Mouse (Mus musculus) mouse embryonic stem cell (cell line): ENCODE results near the gene Syn3.

Source experiments
- in situ Hi-C, 2 experiments: fragments of 300-500 bp; cut with MboI; formaldehyde crosslinking; loops; 1 replicate in 1 of 2; 3 replicates in 1 of 2; pipeline ENCODE4 v1.14.3; 2019 to 2020; ENCODE audit warnings: low sequenced_read_pairs in 2 of 2, low pct_unique_long_range_greater_than_20kb in 1 of 2, mixed read lengths in 1 of 2; ENCODE audit not compliant: unreplicated experiment in 1 of 2

Syn3 gene

DNA sequence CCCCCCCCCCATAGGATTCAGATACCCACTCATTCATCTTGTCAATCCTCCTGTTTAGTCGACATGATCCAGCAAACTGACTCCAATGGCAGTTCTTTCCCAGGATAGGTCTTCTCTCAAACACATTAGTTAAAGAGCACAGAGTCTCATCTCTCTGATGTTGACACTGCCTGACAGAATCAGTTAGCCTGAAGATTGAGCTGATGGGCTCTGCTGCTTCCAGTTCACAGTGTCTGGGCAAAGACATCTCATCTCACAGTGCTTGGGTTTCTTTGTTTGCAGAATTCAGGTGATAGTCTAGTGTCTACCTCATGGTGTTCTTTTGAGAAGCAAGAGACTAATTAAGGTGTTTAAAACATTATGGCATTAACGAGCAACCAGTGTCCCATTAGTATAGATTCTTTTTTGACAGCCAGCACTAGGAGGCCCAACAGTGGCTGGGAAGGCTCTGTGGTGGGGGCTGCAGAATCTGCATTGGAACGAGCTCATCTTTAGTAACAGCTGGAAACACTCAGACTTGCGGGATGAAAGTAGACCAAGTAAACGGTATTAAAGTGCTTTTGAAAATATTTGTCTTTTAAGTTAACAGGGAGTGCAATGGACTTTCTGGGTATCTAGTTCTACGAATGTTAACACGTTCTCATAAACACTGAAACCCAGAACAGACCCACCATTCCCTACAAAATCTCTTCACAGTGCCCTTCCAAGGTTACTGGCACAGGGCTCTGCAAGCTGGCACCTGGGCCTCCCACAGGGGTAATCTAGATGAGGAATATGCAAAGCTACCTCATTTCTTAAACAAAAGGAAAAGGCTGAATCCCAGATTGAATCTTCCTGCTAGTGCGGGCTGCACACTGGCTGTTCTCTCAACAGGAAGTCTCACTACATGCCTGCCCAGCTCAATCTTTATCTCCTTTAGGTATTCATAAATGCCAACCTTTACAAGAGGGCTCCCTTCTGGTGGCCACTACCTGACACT, 24.2 kb downstream of the Syn3 start:
- in situ Hi-C loops, result loop anchor here in 1 of 2 experiments (25.0 kb wide), 3 partner anchors 287 to 512 kb away; partner anchors contain the start of gene Rtcb

DNA sequence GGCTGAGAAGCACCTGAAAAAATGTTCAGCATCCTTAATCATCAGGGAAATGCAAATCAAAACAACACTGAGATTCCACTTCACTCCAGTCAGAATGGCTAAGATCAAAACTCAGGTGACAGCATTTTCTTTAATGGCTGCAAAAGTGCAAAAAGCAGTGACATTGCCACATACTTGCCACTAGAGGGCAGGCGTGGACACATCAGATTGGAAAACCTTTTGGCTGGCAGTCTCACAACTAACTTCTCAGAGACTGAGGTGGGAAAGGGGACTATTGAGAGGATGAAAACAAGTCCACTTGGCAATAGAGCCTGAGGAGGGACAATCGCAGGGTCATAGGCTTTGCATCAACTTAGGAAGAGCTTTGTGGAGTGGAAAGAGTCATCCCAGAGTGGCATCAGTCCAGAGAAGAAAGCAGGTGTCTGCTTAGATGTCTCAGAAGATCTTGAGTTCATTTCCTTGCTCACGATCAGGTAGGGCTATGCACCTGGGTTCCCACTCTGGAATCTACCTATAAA, 25.0 kb downstream of the Syn3 start:
- in situ Hi-C loops, result loop anchor here in 1 of 2 experiments (25.0 kb wide), 3 partner anchors 286 to 511 kb away; partner anchors contain the start of gene Rtcb

GRCm38 (mm10) chr10:86468612-86469546, 29.8 kb downstream of the Syn3 start:
- in situ Hi-C loops, result loop anchor here in 1 of 2 experiments (25.0 kb wide), 3 partner anchors 282 to 507 kb away; partner anchors contain the start of gene Rtcb

DNA sequence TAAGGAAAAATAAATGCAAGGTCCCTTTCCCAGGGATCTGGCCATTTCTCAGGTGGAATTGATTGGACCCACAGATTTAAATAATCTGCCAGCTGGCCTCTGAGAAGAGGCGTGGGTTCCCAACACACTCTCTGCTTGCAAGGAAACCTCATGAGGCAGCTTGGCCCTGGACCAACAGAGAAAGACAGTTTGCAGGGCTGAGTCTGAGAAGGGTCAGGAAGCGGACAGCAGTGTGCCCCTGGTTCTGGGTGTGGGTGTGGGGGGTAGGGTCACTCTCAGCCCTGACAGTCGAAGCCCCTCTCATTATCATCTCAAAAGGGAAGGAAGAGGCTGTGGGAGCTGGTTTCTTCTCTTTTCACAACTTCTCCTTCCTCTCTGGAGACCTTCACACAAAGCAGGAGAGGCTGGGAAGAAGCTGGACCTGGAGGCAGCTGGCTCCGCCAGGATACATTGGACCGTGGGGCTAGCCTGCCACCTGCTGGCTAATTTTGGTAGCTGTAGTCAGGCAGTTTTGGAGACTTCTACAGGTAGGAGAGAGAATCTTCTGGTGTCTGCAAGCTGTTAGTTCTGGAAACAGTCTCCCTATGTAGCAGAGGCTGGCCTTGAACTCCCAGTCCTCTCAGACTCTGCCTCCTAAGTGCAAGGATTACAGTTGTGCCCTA, 35.0 kb downstream of the Syn3 start:
- in situ Hi-C loops, result loop anchor here in 1 of 2 experiments (25.0 kb wide), 3 partner anchors 276 to 501 kb away; partner anchors contain the start of gene Rtcb

DNA sequence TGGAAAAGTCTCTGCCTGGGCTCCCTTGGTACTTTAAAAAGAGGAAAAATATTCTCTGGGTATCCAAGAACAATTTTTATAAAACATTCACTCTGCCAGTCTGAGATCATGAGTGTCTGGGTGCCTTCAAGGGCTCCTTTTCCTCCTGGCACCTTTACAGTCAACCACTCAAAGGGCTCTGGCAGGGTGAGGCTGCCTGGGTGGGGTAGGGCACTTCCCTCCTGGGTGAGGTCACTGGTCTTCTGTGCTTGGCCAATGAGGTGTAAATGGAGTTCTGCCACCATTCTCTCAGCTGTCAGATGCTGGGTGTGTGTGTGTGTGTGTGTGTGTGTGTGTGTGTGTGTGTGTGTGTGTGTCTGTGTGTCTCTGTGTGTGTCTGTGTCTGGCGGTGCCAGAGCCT, 39.1 kb downstream of the Syn3 start:
- in situ Hi-C loops, result loop anchor here (10.0 to 25.0 kb wide), 5 partner anchors 272 to 497 kb away; partner anchors contain the start of gene Rtcb (in 1 of the 2)

DNA sequence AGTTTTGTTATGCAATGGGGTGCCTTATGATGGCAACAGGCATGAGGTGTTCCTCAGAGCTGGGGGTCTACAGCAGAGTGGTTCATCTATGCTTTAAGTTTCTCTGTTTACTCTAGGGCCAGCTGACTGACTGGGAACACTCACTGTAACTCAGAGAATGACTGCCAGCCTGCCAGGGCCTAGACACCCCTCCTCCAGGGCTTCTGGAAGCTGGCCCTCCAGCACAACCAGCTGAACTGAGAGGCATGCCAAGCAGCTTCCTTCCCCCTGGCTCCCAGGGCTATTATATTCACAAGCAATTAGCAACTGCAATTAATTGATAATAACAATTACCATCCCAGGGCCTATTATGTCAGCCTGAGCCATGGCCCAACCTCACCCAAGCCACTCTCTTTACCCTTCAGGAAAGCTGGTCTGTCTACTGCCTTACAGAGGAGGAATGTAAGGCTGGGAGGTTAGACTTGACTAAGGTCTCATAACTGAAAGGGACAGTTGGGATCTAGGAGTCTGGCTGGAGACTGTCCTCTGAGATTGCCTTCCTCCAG, 41.0 kb downstream of the Syn3 start:
- in situ Hi-C loops, result loop anchor here (10.0 to 25.0 kb wide), 5 partner anchors 270 to 495 kb away; partner anchors contain the start of gene Rtcb (in 1 of the 2)

DNA sequence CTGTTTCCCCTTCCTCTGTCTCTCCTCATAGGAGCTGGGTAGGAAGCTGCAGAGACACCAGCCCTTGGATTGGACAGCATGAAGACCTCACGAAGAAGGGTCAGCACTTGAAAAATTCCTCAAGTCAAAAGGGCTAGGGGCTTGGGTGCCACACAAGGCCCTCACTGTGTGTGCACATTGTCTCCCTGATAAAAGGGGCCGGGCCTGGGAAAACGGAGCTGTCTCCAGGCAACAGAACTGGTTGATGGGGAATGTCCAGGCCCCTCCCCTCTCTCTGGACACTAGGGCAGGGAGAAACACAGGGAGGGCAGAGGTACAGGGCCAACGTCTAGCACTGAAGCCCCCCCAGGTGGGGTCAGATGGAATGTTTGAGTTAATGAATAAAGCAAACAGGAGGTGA, 41.5 kb downstream of the Syn3 start:
- in situ Hi-C loops, result loop anchor here (10.0 to 25.0 kb wide), 5 partner anchors 270 to 495 kb away; partner anchors contain the start of gene Rtcb (in 1 of the 2)

DNA sequence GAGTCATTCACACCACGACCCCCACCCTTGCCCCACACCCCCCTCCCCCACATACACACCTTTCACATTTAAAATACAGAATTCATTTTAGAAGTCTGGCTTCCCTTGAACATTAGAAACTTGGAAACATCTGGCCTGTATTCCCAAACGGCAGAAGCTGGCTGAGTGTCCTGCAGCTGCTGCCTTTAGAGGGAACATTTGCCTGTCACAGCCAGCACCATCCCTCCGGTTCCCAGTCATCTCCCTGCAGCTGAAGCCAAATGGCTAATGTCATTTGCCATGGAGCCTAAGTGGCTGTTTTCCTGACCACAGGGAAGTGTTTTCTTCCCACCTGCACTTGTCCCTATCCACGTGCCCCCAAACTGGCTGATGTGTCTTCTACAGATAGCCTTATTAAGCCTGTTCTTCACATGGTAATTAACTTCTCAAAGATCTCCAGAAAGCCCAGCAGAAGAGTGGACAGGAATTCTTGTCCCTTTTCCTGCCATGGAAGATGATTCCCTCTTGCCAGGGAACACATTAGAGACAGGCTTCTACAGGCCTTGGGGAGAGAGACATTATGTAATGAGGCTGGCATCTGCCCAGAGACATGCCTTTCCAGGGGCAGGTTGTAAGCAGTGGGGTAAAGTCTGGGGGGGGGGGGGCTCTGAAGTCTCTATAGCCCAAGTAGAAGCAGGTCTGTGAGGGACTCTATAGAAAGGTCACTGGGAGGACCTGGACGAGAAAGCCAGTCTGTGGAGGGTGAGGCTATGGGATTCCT, 43.2 kb downstream of the Syn3 start:
- in situ Hi-C loops, result loop anchor here (10.0 to 25.0 kb wide), 5 partner anchors 268 to 493 kb away; partner anchors contain the start of gene Rtcb (in 1 of the 2)

DNA sequence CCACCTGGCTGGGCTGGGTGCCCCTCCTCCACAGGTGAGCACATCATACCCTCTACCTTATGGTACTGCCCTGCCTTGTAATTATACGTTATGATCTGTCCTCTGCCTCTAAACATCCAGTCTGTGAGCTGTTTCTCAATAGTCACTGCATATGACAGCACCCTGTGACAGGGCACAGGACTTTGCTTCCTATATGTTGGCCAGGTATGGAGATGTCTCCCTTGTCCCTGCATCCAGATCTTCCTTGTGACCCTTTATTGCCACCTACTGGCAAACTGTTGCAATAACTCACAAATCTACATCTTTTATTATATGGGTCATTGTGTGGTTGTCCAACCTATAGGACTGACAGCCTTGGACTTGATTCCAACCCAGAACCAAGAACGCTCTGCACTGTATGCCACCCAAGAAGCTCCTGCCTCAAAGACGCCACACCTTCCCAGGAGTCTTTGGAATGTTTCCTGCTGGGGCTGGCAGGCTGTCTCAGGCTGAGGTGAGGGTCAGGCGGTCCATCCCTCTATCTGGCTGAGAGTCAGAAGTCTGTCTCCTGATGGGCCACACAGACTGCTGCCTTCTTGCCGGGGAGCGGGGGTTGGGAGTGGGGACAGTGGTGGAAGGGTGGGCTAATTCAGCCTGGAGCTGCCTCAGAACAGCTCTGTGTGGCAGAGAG, 46.2 kb downstream of the Syn3 start:
- in situ Hi-C loops, result loop anchor here (10.0 to 25.0 kb wide), 5 partner anchors 265 to 490 kb away; partner anchors contain the start of gene Rtcb (in 1 of the 2)

GRCm38 (mm10) chr10:86451294-86451693, 47.4 kb downstream of the Syn3 start:
- in situ Hi-C loops, result loop anchor here (10.0 to 25.0 kb wide), 5 partner anchors 264 to 489 kb away; partner anchors contain the start of gene Rtcb (in 1 of the 2)

DNA sequence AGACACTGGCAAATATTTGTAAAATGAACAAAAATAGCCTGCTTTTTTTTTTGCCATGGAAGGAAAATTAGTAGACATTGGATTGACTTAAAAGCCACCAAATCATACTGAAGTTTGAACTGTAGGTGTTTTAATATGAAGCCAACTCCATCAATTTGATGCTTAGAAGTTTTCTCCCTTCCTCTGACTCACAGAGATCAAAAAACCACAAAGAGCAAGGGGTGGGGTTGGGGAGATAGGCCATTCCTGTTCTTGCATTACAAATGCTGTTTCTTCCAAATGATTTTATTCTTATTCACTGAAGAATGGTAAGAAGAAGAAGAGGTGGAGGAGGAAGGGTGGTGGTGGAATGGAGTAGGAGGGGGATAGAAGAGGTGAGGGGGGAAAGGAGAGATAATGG, 52.0 kb downstream of the Syn3 start:
- in situ Hi-C loops, result no loop called here

DNA sequence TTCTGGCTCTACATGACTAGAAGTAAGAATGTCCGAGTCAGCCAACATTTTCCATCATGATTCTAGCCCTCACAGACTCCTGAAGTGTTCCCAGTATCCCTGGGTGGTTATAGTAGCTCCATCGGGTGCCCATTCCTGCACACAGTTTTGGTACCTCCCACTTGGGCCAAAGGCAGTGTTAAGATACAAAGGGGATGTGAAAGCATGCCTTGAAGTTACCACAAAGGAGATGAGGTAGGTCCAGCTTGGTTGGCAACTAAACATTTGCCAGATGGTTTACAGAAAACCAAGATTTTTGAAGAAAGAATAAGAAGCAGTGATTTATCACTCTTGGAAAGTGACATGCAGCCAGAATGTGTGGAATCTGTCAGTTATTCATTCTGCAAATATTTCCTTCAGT, 53.5 kb downstream of the Syn3 start:
- in situ Hi-C loops, result no loop called here

- in situ Hi-C loops, result no loop called here
Measured at GRCm38 (mm10) chr10:86444665-86445064, 54.0 kb downstream of the Syn3 start.

DNA sequence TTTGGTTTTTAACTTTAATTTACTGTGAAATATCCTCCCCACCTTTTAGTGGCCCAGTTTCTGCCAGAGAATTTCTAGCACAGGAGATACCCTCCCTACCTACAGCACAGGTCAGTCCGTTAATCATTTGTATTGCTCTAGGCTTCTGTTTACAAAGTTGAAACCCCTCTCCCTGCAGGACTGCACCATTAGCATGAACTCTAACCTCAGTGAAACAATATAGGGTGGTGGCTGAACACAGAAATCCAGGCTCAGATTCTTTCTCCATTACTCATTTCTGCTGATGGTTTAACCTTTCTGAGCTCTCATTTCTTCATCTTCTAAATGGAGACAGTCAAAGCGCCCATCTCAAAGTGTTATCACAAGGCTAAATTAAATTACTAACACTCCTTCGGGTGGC, 56.9 kb downstream of the Syn3 start:
- in situ Hi-C loops, result no loop called here

DNA sequence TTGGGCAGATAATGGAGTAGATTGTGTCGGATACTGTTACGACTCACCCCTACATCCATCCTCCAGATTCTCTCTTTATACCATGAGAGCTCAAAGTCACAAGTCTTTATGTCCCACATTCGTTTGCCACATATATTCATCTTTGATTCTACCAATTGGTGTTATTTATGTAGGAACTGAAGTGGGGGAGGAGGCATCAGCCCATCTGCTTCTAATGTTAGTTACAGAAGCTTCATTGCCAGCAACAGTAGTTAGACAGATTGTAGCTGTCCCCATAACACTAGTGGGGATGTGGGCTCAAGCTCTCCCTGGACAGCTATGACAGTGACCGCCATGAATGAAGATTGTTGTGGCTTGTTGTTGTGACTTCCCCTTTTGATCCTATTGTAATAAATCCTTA, 59.1 kb downstream of the Syn3 start:
- in situ Hi-C loops, result no loop called here

DNA sequence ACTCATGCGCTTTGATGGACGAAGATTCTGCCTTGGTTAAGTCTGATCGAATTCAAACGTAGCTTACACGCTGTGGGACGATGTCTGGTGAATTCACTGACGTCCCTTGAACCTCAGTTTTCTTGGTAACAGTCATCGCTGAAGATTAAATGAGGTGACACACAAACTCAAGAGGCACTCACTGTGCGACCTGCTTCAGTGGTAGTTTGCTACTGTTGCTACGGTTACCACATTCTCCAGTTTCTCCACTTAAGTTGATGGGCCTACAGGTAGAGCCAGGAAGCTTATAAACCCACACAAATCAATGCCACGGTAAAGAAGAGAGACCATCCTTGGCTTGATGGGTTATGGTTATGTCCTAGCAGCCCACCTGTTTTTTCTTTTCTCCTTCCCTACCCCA, 61.4 kb downstream of the Syn3 start:
- in situ Hi-C loops, result no loop called here
